Mouse (Mus musculus) forebrain, embryonic 10.5 days (tissue): ENCODE data around the gene Pdik1l. TPM values are rescaled to one million over a fixed set of nuclear protein-coding genes. Genes with fewer than 3 reads are reported as not detected.
"Not testable (repeated sequence)": the region's sequence is repeated elsewhere in the genome, so short reads cannot be mapped to it uniquely, and the experiment has no call there.

Experiments
- DNase-seq: peaks from one replicate; pipeline ENCODE4 v3.0.0-alpha.2; 2017; ENCODE audit warnings: low spot score; ENCODE audit errors: extremely low spot score
- H3K27ac ChIP-seq: fragments of 300-500 bp; sonication (generic); 2 replicates; pipeline ENCODE4 v1.5.1; 2016; ENCODE audit warnings: mild to moderate bottlenecking
- H3K27me3 ChIP-seq: fragments of 300-500 bp; sonication (generic); 2 replicates; pipeline ENCODE4 v1.6.1; 2016; ENCODE audit warnings: mild to moderate bottlenecking; ENCODE audit not compliant: poor library complexity, severe bottlenecking
- H3K36me3 ChIP-seq: fragments of 300-500 bp; sonication (generic); replicated peaks from 2 replicates; pipeline ENCODE4 v1.6.1; 2016; ENCODE audit warnings: mild to moderate bottlenecking, moderate library complexity
- H3K4me1 ChIP-seq: fragments of 300-500 bp; sonication (generic); 2 replicates; pipeline ENCODE4 v1.6.1; 2016
- H3K4me3 ChIP-seq: fragments of 300-500 bp; sonication (generic); 2 replicates; pipeline ENCODE4 v1.5.1; 2016; ENCODE audit warnings: mild to moderate bottlenecking, moderate library complexity
- H3K9me3 ChIP-seq: fragments of 300-500 bp; sonication (generic); 2 replicates; pipeline ENCODE4 v1.6.1; 2016; ENCODE audit warnings: mild to moderate bottlenecking, moderate library complexity
- WGBS: fragments of 180-500 bp; shearing (Covaris S2); methylation state at CpG from one replicate; pipeline ENCODE4 v1.1.7; 2016; 5-methylcytosine and 5-hydroxymethylcytosine counted together
- polyA plus RNA-seq: library from polyadenylated mRNA; unstranded; fragments of >200 nt; fragmentation: Nextera tagmentation; extraction: Ambion mirVana; gene quantifications from 2 replicates; pipeline ENCODE4 v1.2.1, GENCODE M21; 2016

The Pdik1l gene
- polyA plus RNA-seq, 1 experiment from 2014 or later, result 22.0 TPM

GRCm38 (mm10) chr4:134296096-134296495, 8.4 kb upstream of the Pdik1l start:
- H3K36me3 ChIP-seq, H3K27ac ChIP-seq, H3K4me3 ChIP-seq, H3K9me3 ChIP-seq, DNase-seq, H3K4me1 ChIP-seq: not testable (repeated sequence)
- WGBS, result 91% methylated on average over 4 of the region's 4 CpGs
- H3K27me3 ChIP-seq, result peaks cover 12% of the 10 kb centered on the region; the same call in 1 of the 2 replicates

GRCm38 (mm10) chr4:134293692-134294163, 6.0 kb upstream of the Pdik1l start:
- Histone ChIP-seq H3K27ac (no peak overlapping the region), H3K36me3 (no peaks in the 10 kb centered on the region), H3K9me3 (0 out of 2 replicates have a peak, but pooled peaks cover 4% of the 10 kb centered on the region), H3K4me1 (peaks cover 7% of the 10 kb centered on the region), H3K4me3 (no peak overlapping the region), H3K27me3 (peaks cover 12% of the 10 kb centered on the region; the same call in 1 of the 2 replicates)
- no peak for DNase-seq
- WGBS, result 74% methylated on average over 9 of the region's 9 CpGs

GRCm38 (mm10) chr4:134293061-134293691, 5.5 kb upstream of the Pdik1l start:
- no peak for DNase-seq
- Histone ChIP-seq H3K36me3 (no peaks in the 10 kb centered on the region), H3K27ac (no peak overlapping the region), H3K4me3 (no peak overlapping the region), H3K9me3 (0 out of 2 replicates have a peak, but pooled peaks cover 4% of the 10 kb centered on the region), H3K27me3 (peaks cover 12% of the 10 kb centered on the region; the same call in 1 of the 2 replicates), H3K4me1 (peaks cover 13% of the 10 kb centered on the region)
- 74% methylated on average over 18 of the region's 18 CpGs for WGBS

- peak; percentile 87 for DNase-seq
- Histone ChIP-seq H3K36me3 (no peaks in the 10 kb centered on the region), H3K4me1 (peaks cover 19% of the 10 kb centered on the region), H3K27me3 (peaks cover 12% of the 10 kb centered on the region; the same call in 1 of the 2 replicates), H3K4me3 (no peak overlapping the region), H3K27ac (no peak overlapping the region), H3K9me3 (0 out of 2 replicates have a peak, but pooled peaks cover 4% of the 10 kb centered on the region)
- 24% methylated on average over 7 of the region's 7 CpGs for WGBS
Measured at GRCm38 (mm10) chr4:134292067-134292466, 4.4 kb upstream of the Pdik1l start.

- H3K4me3 ChIP-seq, result peak overlapping the region; percentile 91
- H3K27ac ChIP-seq, result peak overlapping the region; percentile 100
- no peak for DNase-seq
- 50% methylated on average over 11 of the region's 11 CpGs for WGBS
- 0 out of 2 replicates have a peak, but pooled peaks cover 7% of the 10 kb centered on the region for H3K27me3 ChIP-seq
- H3K9me3 ChIP-seq, result no peaks in the 10 kb centered on the region
- H3K4me1 ChIP-seq, result peaks cover 31% of the 10 kb centered on the region
- H3K36me3 ChIP-seq, result peaks cover 17% of the 10 kb centered on the region
Measured at GRCm38 (mm10) chr4:134288397-134289256, 932 bp upstream of the Pdik1l start.

- peak overlapping the region; percentile 91 for H3K4me3 ChIP-seq
- H3K4me1 ChIP-seq, result peaks cover 29% of the 10 kb centered on the region
- H3K9me3 ChIP-seq, result no peaks in the 10 kb centered on the region
- 0% methylated on average over 58 of the region's 59 CpGs for WGBS
- peak overlapping the region; percentile 100 for H3K27ac ChIP-seq
- no peaks in the 10 kb centered on the region for H3K27me3 ChIP-seq
- H3K36me3 ChIP-seq, result peaks cover 31% of the 10 kb centered on the region
- peak; percentile 93 for DNase-seq
Measured at GRCm38 (mm10) chr4:134287168-134287564, 529 bp downstream of the Pdik1l start.

GRCm38 (mm10) chr4:134286226-134287167, 1.2 kb downstream of the Pdik1l start:
- peaks cover 38% of the 10 kb centered on the region for H3K36me3 ChIP-seq
- H3K4me3 ChIP-seq, result peak overlapping the region; percentile 91
- no peak for DNase-seq
- H3K27me3 ChIP-seq, result no peaks in the 10 kb centered on the region
- no peaks in the 10 kb centered on the region for H3K9me3 ChIP-seq
- H3K27ac ChIP-seq, result peak overlapping the region; percentile 100
- whole genome bisulfite sequencing, result 6% methylated on average over 58 of the region's 59 CpGs
- H3K4me1 ChIP-seq, result peaks cover 29% of the 10 kb centered on the region

- H3K4me1 ChIP-seq, result peaks cover 29% of the 10 kb centered on the region
- peaks cover 54% of the 10 kb centered on the region for H3K36me3 ChIP-seq
- no peaks in the 10 kb centered on the region for H3K9me3 ChIP-seq
- no peak overlapping the region for H3K4me3 ChIP-seq
- 87% methylated on average over 2 of the region's 2 CpGs for WGBS
- DNase-seq, result no peak
- H3K27ac ChIP-seq, result no peak overlapping the region
- H3K27me3 ChIP-seq, result no peaks in the 10 kb centered on the region
Measured at GRCm38 (mm10) chr4:134284942-134285341, 2.8 kb downstream of the Pdik1l start.

GRCm38 (mm10) chr4:134273417-134274345, 14.0 kb downstream of the Pdik1l start:
- H3K4me3 ChIP-seq, result peak overlapping the region; percentile 36
- no peak for DNase-seq

GRCm38 (mm10) chr4:134272731-134273416, 14.8 kb downstream of the Pdik1l start:
- 38% methylated on average over 12 of the region's 13 CpGs for WGBS
- Histone ChIP-seq H3K4me3 (peak overlapping the region; percentile 36), H3K27ac (peak overlapping the region; percentile 35; the same call in 1 of the 2 replicates), H3K27me3 (0 out of 2 replicates have a peak, but pooled peaks cover 3% of the 10 kb centered on the region), H3K9me3 (no peaks in the 10 kb centered on the region), H3K4me1 (peaks cover 16% of the 10 kb centered on the region), H3K36me3 (peaks cover 28% of the 10 kb centered on the region)
- no peak for DNase-seq

More at GRCm38 (mm10) chr4:134273417-134274345, 14.0 kb downstream of the Pdik1l start:
- H3K27ac ChIP-seq, result peak overlapping the region; percentile 35; the same call in 1 of the 2 replicates
- H3K27me3 ChIP-seq, result 0 out of 2 replicates have a peak, but pooled peaks cover 3% of the 10 kb centered on the region
- 6% methylated on average over 14 of the region's 14 CpGs for WGBS
- peaks cover 16% of the 10 kb centered on the region for H3K4me1 ChIP-seq
- H3K36me3 ChIP-seq, result peaks cover 36% of the 10 kb centered on the region
- H3K9me3 ChIP-seq, result no peaks in the 10 kb centered on the region

- WGBS, result 89% methylated on average over 7 of the region's 7 CpGs
- Histone ChIP-seq H3K27ac (no peak overlapping the region), H3K4me1 (peaks cover 16% of the 10 kb centered on the region), H3K9me3 (no peaks in the 10 kb centered on the region), H3K4me3 (no peak overlapping the region), H3K36me3 (peaks cover 19% of the 10 kb centered on the region), H3K27me3 (0 out of 2 replicates have a peak, but pooled peaks cover 3% of the 10 kb centered on the region)
- no peak for DNase-seq
Measured at GRCm38 (mm10) chr4:134271979-134272378, 15.7 kb downstream of the Pdik1l start.
